Mouse (Mus musculus) lung, embryonic 16.5 days (tissue): ENCODE results near the gene Pop4. TPM values are rescaled to one million over a fixed set of nuclear protein-coding genes. Genes with fewer than 3 reads are reported as not detected.
"Not testable (repeated sequence)": the region's sequence is repeated elsewhere in the genome, so short reads cannot be mapped to it uniquely, and the experiment has no call there.

ENCODE experiments used
- ATAC-seq: fragments of 200-750 bp; cut with Nextera tagmentation; 2 replicates; pipeline ENCODE4 v1.8.0; 2017; ENCODE audit warnings: low read depth, mild to moderate bottlenecking, moderate library complexity
- H3K27ac ChIP-seq: fragments of 300-500 bp; sonication (generic); 2 replicates; pipeline ENCODE4 v1.5.1; 2014; ENCODE audit warnings: mild to moderate bottlenecking, control low read depth, low read length
- H3K27me3 ChIP-seq: fragments of 300-500 bp; sonication (generic); 2 replicates; pipeline ENCODE4 v1.6.1; 2014; ENCODE audit warnings: low read depth, low read length, mixed read lengths; ENCODE audit not compliant: control insufficient read depth, insufficient read depth
- H3K36me3 ChIP-seq: fragments of 300-500 bp; sonication (generic); 2 replicates; pipeline ENCODE4 v1.6.1; 2014; ENCODE audit warnings: low read length; ENCODE audit not compliant: control insufficient read depth, insufficient read depth
- H3K4me1 ChIP-seq: fragments of 300-500 bp; sonication (generic); replicated peaks from 2 replicates; pipeline ENCODE4 v1.6.1; 2014; ENCODE audit warnings: low read length, mixed read lengths; ENCODE audit not compliant: control insufficient read depth, insufficient read depth
- H3K4me2 ChIP-seq: fragments of 300-500 bp; sonication (generic); 2 replicates; pipeline ENCODE4 v1.6.1; 2014; ENCODE audit warnings: low read depth, low read length, control low read depth
- H3K4me3 ChIP-seq: fragments of 300-500 bp; sonication (generic); 2 replicates; pipeline ENCODE4 v1.5.1; 2014; ENCODE audit warnings: mild to moderate bottlenecking, low read length, control low read depth
- H3K9ac ChIP-seq: fragments of 300-500 bp; sonication (generic); 2 replicates; pipeline ENCODE4 v1.6.1; 2014; ENCODE audit warnings: low read length, control low read depth
- H3K9me3 ChIP-seq: fragments of 300-500 bp; sonication (generic); 2 replicates; pipeline ENCODE4 v1.6.1; 2016; ENCODE audit warnings: low read length; ENCODE audit not compliant: control insufficient read depth
- WGBS: fragments of 180-500 bp; shearing (Covaris S2); extraction: QIAGEN DNeasy Blood & Tissue Kit; methylation state at CpG from one replicate; pipeline ENCODE4 v1.1.7; 2014; 5-methylcytosine and 5-hydroxymethylcytosine counted together
- polyA plus RNA-seq: library from polyadenylated mRNA; unstranded; fragments of >200 nt; fragmentation: Nextera tagmentation; extraction: Ambion mirVana; gene quantifications from 2 replicates; pipeline ENCODE4 v1.2.1, GENCODE M21; 2015

Pop4 gene
- polyA plus RNA-seq = 55.4 and 59.7 TPM in 2 replicates

DNA sequence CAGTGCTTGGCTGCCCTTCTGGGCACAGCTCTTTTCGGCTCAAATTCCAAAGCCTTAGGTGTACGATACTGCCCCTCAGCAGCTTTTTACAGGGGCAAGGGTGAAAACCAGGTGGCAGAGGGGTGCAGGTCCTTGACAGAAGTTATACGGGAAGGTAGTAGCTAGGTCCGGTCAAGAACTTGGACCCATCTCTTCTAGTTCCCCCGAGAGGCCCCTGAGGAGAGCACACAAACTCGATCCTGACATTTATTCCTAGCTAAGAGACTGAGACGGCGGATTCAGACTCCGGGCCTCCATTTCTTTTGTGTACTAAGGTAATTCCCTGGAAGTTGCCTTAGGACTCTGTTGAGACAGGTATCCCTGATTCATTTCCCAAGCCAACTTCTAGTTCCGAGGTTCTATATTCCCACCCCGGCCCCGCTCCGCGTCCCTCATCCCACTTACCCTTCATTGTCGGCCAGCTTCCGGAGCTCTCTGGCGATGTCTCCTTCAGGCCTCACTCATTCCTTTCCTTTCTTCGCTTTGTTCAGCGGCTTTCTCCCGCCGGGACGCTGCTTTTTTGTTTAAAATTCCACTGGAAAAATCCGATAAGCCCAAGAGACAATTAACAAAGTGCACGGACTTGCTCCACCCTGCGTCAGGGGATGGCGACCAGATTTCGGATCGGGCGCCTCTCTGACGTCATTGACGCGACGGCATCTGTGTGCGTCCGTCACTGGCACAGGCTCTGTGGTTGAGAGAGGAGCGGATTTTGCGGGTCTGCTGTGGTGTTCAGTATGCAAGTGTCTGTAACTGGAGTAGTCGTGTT, at the start of gene Pop4:
Gene Pop4, minus strand, starts transcription at position 721 of the 808 bp plus-strand sequence.
- ATAC-seq = peak; percentile 96
- peak within 1 kb of the TSS; percentile 88 for H3K9ac ChIP-seq
- WGBS = under 1% methylated on average over 38 of the region's 38 CpGs

DNA sequence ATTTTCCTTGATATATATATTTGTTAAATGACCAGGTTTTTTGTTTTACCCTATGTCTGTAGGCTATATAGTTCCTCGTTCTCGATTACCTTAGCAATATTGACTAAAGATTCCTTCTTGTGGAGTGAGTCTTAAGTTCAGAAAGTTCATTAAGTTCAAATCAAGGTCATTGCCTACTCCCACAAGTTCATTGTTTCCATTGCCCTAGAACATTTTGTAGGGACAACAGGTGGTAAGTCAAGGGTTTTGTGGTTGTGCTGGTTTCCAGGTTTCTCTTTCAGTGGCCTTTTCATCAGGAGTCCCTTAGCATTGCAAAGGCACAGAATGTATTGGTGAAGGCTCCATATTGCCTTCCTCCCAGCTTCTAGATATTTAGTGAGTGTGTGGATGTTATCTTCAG, 49.4 kb upstream of the Pop4 start:
- WGBS = 78% methylated on average over 2 of the region's 2 CpGs
- H3K27me3 ChIP-seq = no peaks in the 10 kb centered on the region
- ATAC-seq = no peak

More for the DNA sequence above, at the start of gene Pop4:
- Histone ChIP-seq H3K9me3 (no peaks in the 10 kb centered on the region), H3K27ac (peak within 1 kb of the TSS; percentile 72), H3K4me2 (peak within 1 kb of the TSS; percentile 78), H3K27me3 (no peaks in the 10 kb centered on the region), H3K4me3 (peak within 1 kb of the TSS; percentile 90), H3K4me1 (peaks cover 11% of the 10 kb centered on the region), H3K36me3 (peaks cover 8% of the 10 kb centered on the region)

DNA sequence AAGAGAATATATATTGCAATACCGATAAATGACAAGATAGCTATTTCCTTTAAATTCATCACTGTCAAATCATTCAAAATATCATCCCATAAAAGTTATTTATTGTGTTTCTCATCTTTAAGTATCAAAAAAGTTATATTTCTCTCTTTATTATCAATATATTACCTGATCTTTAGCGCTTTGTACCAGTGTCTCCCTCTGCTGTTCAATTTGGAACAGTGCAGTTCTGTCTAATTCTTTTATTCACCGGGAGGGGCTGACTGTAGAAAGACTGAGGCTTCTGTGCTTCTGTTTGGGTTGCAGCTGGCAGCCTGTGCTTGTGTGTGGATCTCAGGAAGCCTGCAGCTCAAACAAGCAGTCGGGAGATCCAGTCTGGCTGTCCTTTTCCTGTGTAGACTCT, 11.0 kb upstream of the Pop4 start:
- not testable (repeated sequence) for H3K4me2 ChIP-seq, H3K9ac ChIP-seq, H3K27me3 ChIP-seq, ATAC-seq, H3K27ac ChIP-seq, H3K4me3 ChIP-seq, H3K4me1 ChIP-seq, H3K9me3 ChIP-seq, H3K36me3 ChIP-seq
- WGBS = 22% methylated on average over 4 of the region's 4 CpGs

More for the DNA sequence above, 49.4 kb upstream of the Pop4 start:
- H3K9me3 ChIP-seq = no peaks in the 10 kb centered on the region
- no peak overlapping the region for H3K4me2 ChIP-seq
- no peak overlapping the region for H3K4me3 ChIP-seq
- H3K36me3 ChIP-seq = no peaks in the 10 kb centered on the region
- no peaks in the 10 kb centered on the region for H3K4me1 ChIP-seq
- no peak overlapping the region for H3K9ac ChIP-seq
- no peak overlapping the region for H3K27ac ChIP-seq

DNA sequence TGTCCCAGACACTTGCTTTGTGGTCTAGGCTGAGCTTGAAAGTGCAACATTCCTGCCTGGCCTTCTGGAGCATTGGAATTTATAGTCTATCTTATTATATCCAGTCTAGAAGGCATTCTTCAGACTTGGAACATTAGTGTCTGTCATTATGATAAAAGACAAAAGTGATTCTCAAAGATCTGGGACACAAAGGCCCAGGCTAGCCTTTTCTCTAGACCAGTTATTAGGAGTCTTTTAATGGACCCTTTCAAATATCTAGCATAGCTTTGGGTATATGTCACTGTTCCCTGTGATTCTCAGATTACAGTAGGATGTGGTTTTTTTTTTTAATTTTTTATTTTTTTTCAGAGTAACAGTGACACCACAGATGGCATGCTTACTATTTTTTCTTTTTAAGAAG, 1.3 kb upstream of the Pop4 start:
- peaks cover 11% of the 10 kb centered on the region for H3K4me1 ChIP-seq
- H3K4me3 ChIP-seq = no peak overlapping the region
- no peak overlapping the region for H3K27ac ChIP-seq
- H3K27me3 ChIP-seq = no peaks in the 10 kb centered on the region
- H3K9me3 ChIP-seq = no peaks in the 10 kb centered on the region
- H3K4me2 ChIP-seq = no peak overlapping the region
- ATAC-seq = no peak
- peaks cover 5% of the 10 kb centered on the region; the same call in 1 of the 2 replicates for H3K36me3 ChIP-seq
- H3K9ac ChIP-seq = no peak overlapping the region

DNA sequence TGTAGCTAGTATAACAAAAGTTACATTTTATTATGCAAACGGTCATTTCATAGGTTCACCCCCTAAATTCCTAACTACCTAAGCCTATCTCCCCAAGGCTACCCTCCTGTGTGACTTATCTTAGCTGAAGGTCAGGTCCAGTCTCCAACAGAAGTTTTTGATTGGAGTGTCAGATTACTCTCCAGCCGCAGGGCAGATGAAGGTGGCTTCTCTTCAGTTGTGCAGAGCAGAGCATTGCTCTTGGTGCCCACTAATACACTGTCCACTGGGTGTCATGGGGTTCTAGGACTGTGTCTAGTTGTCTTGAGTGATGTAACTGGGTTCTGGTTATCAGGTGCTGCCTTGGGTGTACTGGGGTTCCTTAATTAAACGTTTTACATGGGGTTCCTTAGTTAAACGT, 636 bp upstream of the Pop4 start:
- Histone ChIP-seq H3K9ac (peak overlapping the region; percentile 88), H3K4me3 (peak overlapping the region; percentile 90), H3K27ac (no peak overlapping the region), H3K36me3 (peaks cover 7% of the 10 kb centered on the region; the same call in 1 of the 2 replicates), H3K9me3 (no peaks in the 10 kb centered on the region), H3K27me3 (no peaks in the 10 kb centered on the region), H3K4me2 (peak overlapping the region; percentile 62), H3K4me1 (peaks cover 11% of the 10 kb centered on the region)
- WGBS = 9% methylated on average over 4 of the region's 4 CpGs
- 0 out of 2 replicates have a peak, but pooled peaks have one; percentile 27 for ATAC-seq

DNA sequence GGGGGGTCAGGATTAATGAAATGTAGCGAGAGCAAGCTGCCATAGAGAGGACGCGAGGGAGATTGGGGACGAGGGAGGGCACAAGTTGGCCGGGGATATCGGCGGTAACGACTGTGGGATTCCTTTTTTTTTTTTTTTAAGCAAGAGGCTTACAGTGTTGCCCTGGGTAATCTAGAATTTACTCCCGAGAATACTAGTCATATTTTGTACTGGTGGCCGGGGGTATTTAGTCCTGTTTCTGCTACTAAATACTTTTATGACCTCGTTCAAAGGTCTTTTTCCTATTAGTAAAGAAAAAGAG, 238 bp upstream of the Pop4 start:
- WGBS = 0% methylated on average over 11 of the region's 11 CpGs
- Histone ChIP-seq H3K4me2 (peak overlapping the region; percentile 62), H3K4me3 (peak overlapping the region; percentile 90), H3K27me3 (no peaks in the 10 kb centered on the region), H3K27ac (peak overlapping the region; percentile 72), H3K9me3 (no peaks in the 10 kb centered on the region), H3K4me1 (peaks cover 11% of the 10 kb centered on the region), H3K36me3 (peaks cover 7% of the 10 kb centered on the region; the same call in 1 of the 2 replicates), H3K9ac (peak overlapping the region; percentile 88)
- no peak; the same call in 1 of the 2 replicates for ATAC-seq

DNA sequence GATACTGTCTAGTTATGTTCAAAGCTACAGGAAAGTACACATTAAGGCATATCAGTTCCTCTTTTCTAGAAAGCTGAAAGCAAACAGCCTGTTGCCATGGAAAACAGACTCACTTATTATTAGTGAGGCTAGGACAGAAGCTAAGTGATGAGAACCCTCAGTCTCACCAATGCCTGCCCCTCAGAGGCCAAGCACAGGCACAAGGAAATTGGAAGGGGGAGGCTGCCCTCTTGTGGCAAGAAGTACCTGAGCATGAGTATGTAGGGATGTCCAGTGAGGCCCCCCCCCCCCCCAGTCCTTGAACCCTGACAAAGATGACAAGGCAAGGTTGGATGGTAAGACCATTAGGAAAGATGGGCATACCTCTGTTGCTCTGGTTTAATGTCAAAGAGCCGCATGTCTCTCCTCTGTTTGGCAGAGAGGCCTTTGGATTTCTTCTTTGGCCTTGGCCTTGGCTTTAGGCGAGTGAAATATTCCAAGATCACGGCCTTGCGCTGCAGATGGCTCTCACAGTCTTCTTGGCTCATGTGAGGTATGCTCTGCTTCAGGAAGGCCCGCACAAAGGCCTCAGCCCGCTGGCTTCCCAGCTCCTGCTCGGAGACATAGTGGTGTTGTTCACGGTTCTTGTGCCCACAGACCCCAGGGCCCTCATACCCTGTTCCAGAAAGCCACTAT, 4.1 kb downstream of the Pop4 start:
- no peaks in the 10 kb centered on the region for H3K27me3 ChIP-seq
- H3K36me3 ChIP-seq = peaks cover 40% of the 10 kb centered on the region
- no peak overlapping the region for H3K27ac ChIP-seq
- H3K4me2 ChIP-seq = no peak overlapping the region
- H3K4me1 ChIP-seq = peaks cover 11% of the 10 kb centered on the region
- WGBS = 88% methylated on average over 8 of the region's 8 CpGs
- ATAC-seq = no peak
- H3K9ac ChIP-seq = no peak overlapping the region
- no peaks in the 10 kb centered on the region for H3K9me3 ChIP-seq
- H3K4me3 ChIP-seq = no peak overlapping the region

DNA sequence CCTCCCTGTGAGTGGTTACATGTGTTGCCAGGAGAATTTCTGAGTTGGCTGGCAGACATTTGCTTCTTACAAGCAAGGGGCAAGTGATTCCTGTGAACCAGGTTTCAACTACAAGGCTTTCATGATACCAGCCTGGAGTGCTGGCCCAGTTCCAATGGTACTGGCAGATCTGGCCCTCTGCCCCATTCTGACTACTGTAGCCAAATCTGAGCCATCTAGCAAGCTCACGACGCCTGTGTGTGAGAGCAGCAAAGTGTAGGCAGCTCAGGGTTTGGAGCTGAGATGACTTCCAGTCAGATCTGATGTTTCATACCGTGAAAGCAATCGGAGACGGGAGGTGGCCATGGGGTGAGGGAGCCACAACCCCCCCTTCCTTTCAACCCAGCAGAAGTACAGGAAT, 8.8 kb downstream of the Pop4 start:
- 77% methylated on average over 5 of the region's 5 CpGs for WGBS
- Histone ChIP-seq H3K36me3 (peaks cover 40% of the 10 kb centered on the region), H3K4me1 (no peaks in the 10 kb centered on the region), H3K4me3 (no peak overlapping the region), H3K4me2 (no peak overlapping the region), H3K9ac (no peak overlapping the region), H3K27ac (no peak overlapping the region), H3K9me3 (no peaks in the 10 kb centered on the region), H3K27me3 (no peaks in the 10 kb centered on the region)
- no peak for ATAC-seq

DNA sequence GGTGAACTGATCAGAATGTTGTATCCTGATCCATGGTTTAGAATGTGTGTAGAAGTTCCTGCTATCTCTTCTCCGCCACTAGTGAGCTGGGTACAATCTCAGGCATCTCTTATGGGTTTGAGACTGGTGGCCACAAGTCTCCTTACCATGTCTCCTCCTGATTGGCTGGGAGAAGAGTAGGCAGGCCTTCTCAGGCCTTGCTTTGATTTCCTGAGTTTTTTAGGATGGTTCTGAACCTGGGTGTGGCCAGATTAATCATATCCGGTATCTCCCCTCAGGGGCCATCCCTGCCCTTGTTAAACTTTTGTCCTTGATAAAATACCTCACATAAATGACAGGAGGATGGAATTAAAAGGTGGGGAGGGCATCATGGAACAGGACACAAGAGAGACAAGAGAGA, 11.6 kb downstream of the Pop4 start:
- Histone ChIP-seq H3K9ac (no peak overlapping the region), H3K9me3 (no peaks in the 10 kb centered on the region), H3K36me3 (peaks cover 28% of the 10 kb centered on the region), H3K4me3 (no peak overlapping the region), H3K4me1 (no peaks in the 10 kb centered on the region), H3K4me2 (no peak overlapping the region), H3K27ac (no peak overlapping the region), H3K27me3 (no peaks in the 10 kb centered on the region)
- WGBS = 77% methylated on average over 2 of the region's 2 CpGs
- ATAC-seq = no peak
